Mouse (Mus musculus): ENCODE measurements around the gene Gm8653. TPM values are rescaled to one million over a fixed set of nuclear protein-coding genes. Genes with fewer than 3 reads are reported as not detected.

Gm8653 gene
- not detected for polyA plus RNA-seq (2015; fragmentation: Illumina TruSeq; extraction: RNeasy Lipid Tissue Mini Kit (QIAGEN cat#74804); ENCODE audit: low read depth, low replicate concordance)

GRCm38 (mm10) chr7:22201164-22201563 lies at the start of gene Gm8653:
Gene Gm8653, minus strand, starts transcription at chr7:22201264.

GRCm38 (mm10) chr7:22229384-22229783 lies 28.3 kb upstream of the Gm8653 start, which contains the start of gene Gm8453:
Gene Gm8453, minus strand, starts transcription at chr7:22229484.

GRCm38 (mm10) chr7:22189077-22189476 lies 12.0 kb downstream of the Gm8653 start, which contains the start of gene Vmn1r143:
Gene Vmn1r143, plus strand, starts transcription at chr7:22189377.

GRCm38 (mm10) chr7:22163935-22164334 lies 37.1 kb downstream of the Gm8653 start, which contains the start of gene Vmn1r142:
Gene Vmn1r142, minus strand, starts transcription at chr7:22164035.

Other genes with a start within 250 kb of the Gm8653 start
- gene Vmn1r137, start 206.7 kb downstream of the Gm8653 start, polyA plus RNA-seq (2015; fragmentation: Illumina TruSeq; extraction: RNeasy Lipid Tissue Mini Kit (QIAGEN cat#74804); ENCODE audit: low read depth, low replicate concordance), result not detected
- not detected for gene Vmn1r138, start 172.4 kb downstream of the Gm8653 start, polyA plus RNA-seq (2015; fragmentation: Illumina TruSeq; extraction: RNeasy Lipid Tissue Mini Kit (QIAGEN cat#74804); ENCODE audit: low read depth, low replicate concordance)
- not detected for gene Gm6176, start 145.0 kb downstream of the Gm8653 start, polyA plus RNA-seq (2015; fragmentation: Illumina TruSeq; extraction: RNeasy Lipid Tissue Mini Kit (QIAGEN cat#74804); ENCODE audit: low read depth, low replicate concordance)
- gene Vmn1r139, start 132.2 kb downstream of the Gm8653 start, polyA plus RNA-seq (2015; fragmentation: Illumina TruSeq; extraction: RNeasy Lipid Tissue Mini Kit (QIAGEN cat#74804); ENCODE audit: low read depth, low replicate concordance), result not detected
- gene Gm16451, start 83.0 kb downstream of the Gm8653 start, polyA plus RNA-seq (2015; fragmentation: Illumina TruSeq; extraction: RNeasy Lipid Tissue Mini Kit (QIAGEN cat#74804); ENCODE audit: low read depth, low replicate concordance), result not detected
- gene Gm10666, start 66.5 kb downstream of the Gm8653 start, polyA plus RNA-seq (2015; fragmentation: Illumina TruSeq; extraction: RNeasy Lipid Tissue Mini Kit (QIAGEN cat#74804); ENCODE audit: low read depth, low replicate concordance), result not detected
- not detected for gene Vmn1r142, start 37.2 kb downstream of the Gm8653 start, polyA plus RNA-seq (2015; fragmentation: Illumina TruSeq; extraction: RNeasy Lipid Tissue Mini Kit (QIAGEN cat#74804); ENCODE audit: low read depth, low replicate concordance)
- not detected for gene Vmn1r143, start 11.9 kb downstream of the Gm8653 start, polyA plus RNA-seq (2015; fragmentation: Illumina TruSeq; extraction: RNeasy Lipid Tissue Mini Kit (QIAGEN cat#74804); ENCODE audit: low read depth, low replicate concordance)
- gene Gm8453, start 28.2 kb upstream of the Gm8653 start, polyA plus RNA-seq (2015; fragmentation: Illumina TruSeq; extraction: RNeasy Lipid Tissue Mini Kit (QIAGEN cat#74804); ENCODE audit: low read depth, low replicate concordance), result not detected
- not detected for gene Gm4187, start 128.5 kb upstream of the Gm8653 start, polyA plus RNA-seq (2015; fragmentation: Illumina TruSeq; extraction: RNeasy Lipid Tissue Mini Kit (QIAGEN cat#74804); ENCODE audit: low read depth, low replicate concordance)
- not detected for gene Gm8660, start 169.8 kb upstream of the Gm8653 start, polyA plus RNA-seq (2015; fragmentation: Illumina TruSeq; extraction: RNeasy Lipid Tissue Mini Kit (QIAGEN cat#74804); ENCODE audit: low read depth, low replicate concordance)
- gene Vmn1r148, start 212.3 kb upstream of the Gm8653 start, polyA plus RNA-seq (2015; fragmentation: Illumina TruSeq; extraction: RNeasy Lipid Tissue Mini Kit (QIAGEN cat#74804); ENCODE audit: low read depth, low replicate concordance), result not detected
- gene Vmn1r149, start 237.0 kb upstream of the Gm8653 start, polyA plus RNA-seq (2015; fragmentation: Illumina TruSeq; extraction: RNeasy Lipid Tissue Mini Kit (QIAGEN cat#74804); ENCODE audit: low read depth, low replicate concordance), result not detected

Measured in brain, adult 10 weeks (tissue).